Mouse (Mus musculus) left cerebral cortex, postnatal 25 days (tissue): ENCODE data around the gene Impg1. TPM values are rescaled to one million over a fixed set of nuclear protein-coding genes. Genes with fewer than 3 reads are reported as not detected.
"Not testable (repeated sequence)": the region's sequence is repeated elsewhere in the genome, so short reads cannot be mapped to it uniquely, and the experiment has no call there.

Experiments used
- DNase-seq, 2 experiments: peaks; one replicate each; pipeline ENCODE4 v3.0.0; 2022; ENCODE audit warnings: low spot score in 2 of 2, mixed read lengths in 1 of 2
- intact Hi-C: fragments of 180-260 bp; cut with DNase I; formaldehyde crosslinking; loops from one replicate; pipeline ENCODE4 v1.15.1; 2025
- total RNA-seq, 2 experiments: library from RNA; stranded (reverse); gene quantifications; 2 replicates each; pipeline ENCODE4 v1.2.3; 2021

Gene Impg1
- total RNA-seq, 2 experiments from 2014 or later = 0.16 to 0.34 TPM

GRCm38 (mm10) chr9:80351678-80352331, 113.5 kb downstream of the Impg1 start:
- intact Hi-C loops = no loop called here
- DNase-seq = peak; percentile 13 to 45

- intact Hi-C loops = no loop called here
- DNase-seq = no peak
Observed at GRCm38 (mm10) chr9:80351295-80351677, 114.0 kb downstream of the Impg1 start.

GRCm38 (mm10) chr9:80344451-80345000, 120.8 kb downstream of the Impg1 start:
- intact Hi-C loops = no loop called here

GRCm38 (mm10) chr9:80342520-80342919, 122.8 kb downstream of the Impg1 start:
- DNase-seq = no peak
- intact Hi-C loops = no loop called here

More at GRCm38 (mm10) chr9:80344451-80345000, 120.8 kb downstream of the Impg1 start:
- no peak for DNase-seq

- no peak for DNase-seq
- intact Hi-C loops = no loop called here
Observed at GRCm38 (mm10) chr9:80341756-80342155, 123.5 kb downstream of the Impg1 start.

- peak in 1 of 2 experiments; percentile 10 for DNase-seq
- intact Hi-C loops = no loop called here
Observed at GRCm38 (mm10) chr9:80340927-80341326, 124.4 kb downstream of the Impg1 start.

- no peak for DNase-seq
- intact Hi-C loops = no loop called here
Observed at GRCm38 (mm10) chr9:80338026-80338425, 127.3 kb downstream of the Impg1 start.

- no peak for DNase-seq
- intact Hi-C loops = no loop called here
Observed at GRCm38 (mm10) chr9:80335660-80336357, 129.5 kb downstream of the Impg1 start.

GRCm38 (mm10) chr9:80333998-80334605, 131.2 kb downstream of the Impg1 start:
- no peak for DNase-seq
- intact Hi-C loops = loop anchor here (2.0 to 5.0 kb wide), 2 partner anchors 608 to 1297 kb away; no protein-coding TSS in a partner anchor

GRCm38 (mm10) chr9:80333466-80333865, 131.8 kb downstream of the Impg1 start:
- DNase-seq = no peak
- intact Hi-C loops = loop anchor here (2.0 to 5.0 kb wide), 2 partner anchors 609 to 1297 kb away; no protein-coding TSS in a partner anchor

GRCm38 (mm10) chr9:80332153-80332552, 133.1 kb downstream of the Impg1 start:
- DNase-seq = peak; percentile 44 to 62
- intact Hi-C loops = loop anchor here (2.0 to 5.0 kb wide), 2 partner anchors 610 to 1299 kb away; no protein-coding TSS in a partner anchor

GRCm38 (mm10) chr9:80321051-80321887, 144.0 kb downstream of the Impg1 start:
- intact Hi-C loops, DNase-seq: not testable (repeated sequence)

- intact Hi-C loops = no loop called here
Observed at GRCm38 (mm10) chr9:80318027-80318426, 147.3 kb downstream of the Impg1 start.

GRCm38 (mm10) chr9:80315922-80316321, 149.4 kb downstream of the Impg1 start:
- DNase-seq = no peak
- intact Hi-C loops = no loop called here

More at GRCm38 (mm10) chr9:80318027-80318426, 147.3 kb downstream of the Impg1 start:
- DNase-seq = no peak

- DNase-seq = no peak
- intact Hi-C loops = no loop called here
Observed at GRCm38 (mm10) chr9:80313610-80314009, 151.7 kb downstream of the Impg1 start.

- intact Hi-C loops = no loop called here
- peak in 1 of 2 experiments; percentile 18 for DNase-seq
Observed at GRCm38 (mm10) chr9:80307629-80308028, 157.7 kb downstream of the Impg1 start.

- intact Hi-C loops = no loop called here
- peak; percentile 36 to 38 for DNase-seq
Observed at GRCm38 (mm10) chr9:80306853-80307252, 158.4 kb downstream of the Impg1 start.

- intact Hi-C loops = no loop called here
- no peak for DNase-seq
Observed at GRCm38 (mm10) chr9:80306390-80306789, 158.9 kb downstream of the Impg1 start.

- DNase-seq = no peak
- intact Hi-C loops = no loop called here
Observed at GRCm38 (mm10) chr9:80303518-80303917, 161.8 kb downstream of the Impg1 start.
